Mouse (Mus musculus) liver, embryonic 18 days (tissue): Measurements from ENCODE around the gene Strn4. TPM values are rescaled to one million over a fixed set of nuclear protein-coding genes. Genes with fewer than 3 reads are reported as not detected.

Experiments used
- polyA plus RNA-seq: library from polyadenylated mRNA; depleted of rRNA; stranded (reverse); fragments of >200 nt; gene quantifications from 2 replicates; pipeline ENCODE4 v1.2.3, GENCODE M21; 2012; rRNA removed

Gene Strn4
- 30.6 and 36.3 TPM in 2 replicates for polyA plus RNA-seq

GRCm38 (mm10) chr7:16815351-16815941, at the start of gene Strn4:
TSS of gene Strn4 (plus strand) at chr7:16815889.

GRCm38 (mm10) chr7:16780825-16781554, 34.7 kb upstream of the Strn4 start, which contains the start of gene Slc1a5:
TSS of gene Slc1a5 (plus strand) at chr7:16781340.

GRCm38 (mm10) chr7:16816475-16817122, 910 bp downstream of the Strn4 start, which contains the start of gene Fkrp:
TSS of gene Fkrp (minus strand) at chr7:16816732.

GRCm38 (mm10) chr7:16842645-16843063, 27.0 kb downstream of the Strn4 start, which contains the start of gene Prkd2:
TSS of gene Prkd2 (plus strand) at chr7:16842902.

GRCm38 (mm10) chr7:16875310-16875325, 59.4 kb downstream of the Strn4 start, which contains the start of gene Dact3:
TSS of gene Dact3 (plus strand) at chr7:16875317.

Other genes with a start within 250 kb of the Strn4 start
- 4.2 TPM in 2 replicates for gene Arhgap35, start 200.9 kb upstream of the Strn4 start, polyA plus RNA-seq
- not detected in 2 replicates for gene Ceacam15, start 140.2 kb upstream of the Strn4 start, polyA plus RNA-seq
- gene Ceacam9, start 94.0 kb upstream of the Strn4 start, polyA plus RNA-seq = not detected in 2 replicates
- 154 and 157 TPM in 2 replicates for gene Ap2s1, start 77.5 kb upstream of the Strn4 start, polyA plus RNA-seq
- gene Slc1a5, start 34.5 kb upstream of the Strn4 start, polyA plus RNA-seq = 73.9 and 75.4 TPM in 2 replicates
- gene Fkrp, start 843 bp downstream of the Strn4 start, polyA plus RNA-seq = 7.4 and 7.5 TPM in 2 replicates
- 4.9 and 5.2 TPM in 2 replicates for gene Prkd2, start 27.0 kb downstream of the Strn4 start, polyA plus RNA-seq
- gene Dact3, start 59.4 kb downstream of the Strn4 start, polyA plus RNA-seq = 0.61 and 0.81 TPM in 2 replicates
- gene Gng8, start 75.9 kb downstream of the Strn4 start, polyA plus RNA-seq = 0.50 and 0.61 TPM in 2 replicates
- gene Ptgir, start 90.6 kb downstream of the Strn4 start, polyA plus RNA-seq = 1.1 and 1.4 TPM in 2 replicates
- 68.8 and 69.7 TPM in 2 replicates for gene Calm3, start 108.2 kb downstream of the Strn4 start, polyA plus RNA-seq
- 0.03 and 0.04 TPM in 2 replicates for gene Pnmal2, start 128.8 kb downstream of the Strn4 start, polyA plus RNA-seq
- 0.01 TPM in 2 replicates for gene Pnmal1, start 143.8 kb downstream of the Strn4 start, polyA plus RNA-seq
- gene Gm42372, start 167.2 kb downstream of the Strn4 start, polyA plus RNA-seq = 0.01 TPM in 1 of 2 replicates, not detected in the other
- 3.1 and 3.7 TPM in 2 replicates for gene Ccdc8, start 176.8 kb downstream of the Strn4 start, polyA plus RNA-seq
- gene Ppp5c, start 212.0 kb downstream of the Strn4 start, polyA plus RNA-seq = 44.4 and 50.5 TPM in 2 replicates
- 13.2 and 22.6 TPM in 2 replicates for gene Hif3a, start 246.5 kb downstream of the Strn4 start, polyA plus RNA-seq